Mouse (Mus musculus) adrenal gland, postnatal 4 days (tissue): ENCODE measurements around the gene Ak9. TPM values are rescaled to one million over a fixed set of nuclear protein-coding genes. Genes with fewer than 3 reads are reported as not detected.

ENCODE experiments used
- DNase-seq, 2 experiments: peaks; one replicate each; pipeline ENCODE4 v3.0.0; 2021 to 2022; ENCODE audit warnings: low spot score in 2 of 2, mixed read lengths in 2 of 2
- long read RNA-seq, 2 experiments: library from polyadenylated mRNA; stranded (forward); transcript quantifications; one replicate each; pipeline ENCODE4 v2.0.0; 2021
- total RNA-seq, 2 experiments: library from RNA; stranded (reverse); gene quantifications; 2 replicates each; pipeline ENCODE4 v1.2.3; 2021

Ak9 gene
- under 1 TPM; 0.06 to 0.08 TPM for total RNA-seq
- long read RNA-seq, experiment 1 = 0 reads
- long read RNA-seq, experiment 2 = 0 reads

DNA sequence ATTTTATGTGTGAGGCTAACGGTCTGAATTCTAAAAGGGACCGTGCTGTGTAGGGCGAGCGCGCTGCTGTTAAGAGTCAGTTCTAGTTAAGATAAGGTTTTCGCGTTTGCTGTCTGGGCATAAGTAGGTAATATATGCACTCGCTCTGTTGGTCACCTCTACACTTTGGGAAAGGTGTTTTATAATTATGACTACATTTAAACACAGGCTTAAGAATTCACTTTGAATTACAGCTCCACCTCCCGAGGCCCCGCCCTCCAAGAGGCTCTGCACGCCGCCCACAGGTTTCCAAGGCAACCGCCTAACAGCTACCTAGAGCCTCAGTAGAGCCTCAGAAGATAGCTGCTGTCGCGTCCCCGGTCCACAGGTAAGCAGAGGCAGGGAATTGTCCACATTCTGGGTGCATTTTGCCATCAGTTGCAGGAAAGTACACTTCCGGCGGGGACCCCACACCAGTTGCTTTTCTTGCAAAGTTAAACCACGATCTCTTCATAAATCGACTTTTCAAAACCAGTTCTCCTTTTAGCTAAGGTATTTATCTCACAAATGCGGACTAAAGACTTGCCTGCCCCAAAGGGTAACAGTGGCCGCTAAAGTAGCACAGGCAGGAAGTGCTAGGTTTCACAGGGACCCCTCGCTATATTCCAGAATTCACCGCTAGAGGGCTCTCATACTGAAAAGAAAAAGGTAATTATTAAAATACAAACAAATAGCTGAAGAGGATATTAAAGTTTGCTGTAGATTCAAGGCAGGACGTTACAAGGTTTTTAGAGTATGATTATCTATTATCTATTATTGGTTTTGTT, at the start of gene Ak9:
Ak9 (plus strand) TSS at position 342 of the 806 bp plus-strand sequence.
- DNase-seq = peak; percentile 36 to 63

DNA sequence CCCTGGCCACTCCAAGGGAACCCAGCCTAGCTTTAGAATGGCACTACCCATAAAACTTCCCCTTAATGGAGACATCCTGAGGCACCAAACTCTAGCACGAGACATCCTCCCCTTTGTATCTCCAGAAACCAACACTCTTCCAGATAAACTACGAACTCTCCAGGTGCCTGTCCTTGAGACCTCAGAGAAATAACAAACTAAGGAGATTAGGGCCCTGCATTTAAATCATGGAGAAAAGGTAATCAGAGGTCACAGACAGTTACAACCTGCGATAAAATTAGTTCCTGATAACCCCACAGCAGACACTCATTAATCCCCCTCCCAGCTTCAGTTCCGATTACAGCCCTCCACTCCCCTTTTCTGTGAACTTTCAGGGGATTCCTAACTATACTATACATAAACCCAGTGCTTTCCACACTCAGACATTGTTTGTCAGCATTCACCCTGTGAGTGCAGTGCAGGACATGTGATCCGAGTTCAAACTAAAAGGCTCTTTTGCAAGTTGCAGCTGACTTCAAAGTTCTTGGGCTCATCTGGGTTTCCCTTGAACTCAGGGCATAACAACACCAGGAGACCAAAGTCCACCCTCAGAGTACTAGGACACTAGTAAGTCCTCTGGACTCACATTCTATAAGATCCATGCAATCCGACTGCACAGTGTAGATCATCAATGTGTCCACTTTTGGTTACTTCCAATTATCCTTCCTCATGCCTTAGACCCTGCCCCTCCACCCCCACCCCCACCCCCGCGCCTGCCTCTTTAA, 43.4 kb upstream of the Ak9 start:
- DNase-seq = no peak

DNA sequence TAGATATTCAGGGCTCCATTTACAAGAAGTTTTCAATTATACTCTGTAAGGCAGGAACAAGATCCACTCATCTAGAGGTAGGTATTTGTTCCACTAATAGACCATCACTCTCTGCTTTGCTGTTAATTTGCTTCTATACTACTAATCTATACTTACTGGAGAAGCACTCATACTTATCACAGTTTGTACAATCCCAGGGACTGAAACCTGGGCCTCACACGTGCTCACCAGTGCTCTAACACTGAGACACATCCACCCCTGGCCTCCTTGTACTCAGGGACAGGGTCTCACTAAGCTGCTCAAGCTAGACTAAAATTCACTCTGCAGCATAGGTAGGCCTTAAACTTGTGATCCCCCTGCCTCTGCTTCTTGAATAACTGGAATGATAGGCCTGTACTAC, 42.6 kb upstream of the Ak9 start:
- DNase-seq = no peak

DNA sequence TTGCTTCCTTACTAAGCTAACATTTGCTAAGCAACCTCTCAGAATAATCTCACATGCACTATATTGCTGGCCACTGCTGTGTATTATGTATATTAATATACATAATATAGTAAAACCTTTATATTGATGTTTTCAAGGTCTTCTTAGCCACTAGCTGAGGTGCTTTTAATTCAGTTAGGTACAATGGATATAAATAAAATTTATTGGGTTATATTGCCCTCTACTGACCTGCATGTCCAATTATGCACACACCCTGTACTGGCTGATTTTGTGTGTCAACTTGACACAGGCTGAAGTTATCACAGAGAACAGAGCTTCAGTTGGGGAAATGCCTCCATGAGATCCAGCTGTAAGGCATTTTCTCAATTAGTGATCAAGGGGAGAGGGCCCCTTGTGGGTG, 41.9 kb upstream of the Ak9 start:
- no peak for DNase-seq

DNA sequence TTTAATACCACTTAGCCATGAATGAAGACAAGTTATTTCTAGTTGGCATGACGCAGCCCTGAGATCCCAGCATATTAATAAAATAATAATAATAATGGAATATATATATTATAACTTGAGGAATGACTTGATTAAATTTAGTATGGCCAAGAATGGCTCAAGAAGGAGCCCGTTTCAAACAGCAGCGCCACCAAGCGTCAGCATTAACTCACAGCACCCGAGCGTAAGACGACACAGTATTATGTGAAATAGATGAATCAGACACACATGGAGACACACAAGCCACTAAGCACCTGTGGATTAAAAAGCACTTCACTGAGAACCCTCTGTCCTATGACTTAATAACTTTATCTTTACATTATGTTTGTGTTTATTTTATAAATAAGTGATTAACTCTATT, 31.9 kb upstream of the Ak9 start:
- no peak for DNase-seq

DNA sequence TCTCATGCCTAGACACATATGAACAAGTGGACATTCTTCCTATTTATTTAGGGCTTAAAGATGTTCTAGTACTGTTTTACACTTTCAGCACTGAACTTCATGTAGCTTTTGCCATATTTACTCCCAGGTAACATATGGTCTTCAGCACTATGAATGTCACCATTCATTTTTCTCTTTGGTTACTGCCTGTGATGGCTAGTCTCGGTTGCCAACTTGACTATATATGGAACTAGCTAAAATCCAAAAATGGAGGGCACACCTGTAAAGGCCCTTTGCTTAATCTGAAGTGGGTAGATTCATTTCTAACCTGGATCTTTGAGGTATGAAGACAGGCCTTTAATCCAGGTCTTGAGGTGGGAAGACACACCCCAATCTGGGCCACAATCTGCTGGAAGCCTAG, 28.9 kb upstream of the Ak9 start:
- DNase-seq = no peak

DNA sequence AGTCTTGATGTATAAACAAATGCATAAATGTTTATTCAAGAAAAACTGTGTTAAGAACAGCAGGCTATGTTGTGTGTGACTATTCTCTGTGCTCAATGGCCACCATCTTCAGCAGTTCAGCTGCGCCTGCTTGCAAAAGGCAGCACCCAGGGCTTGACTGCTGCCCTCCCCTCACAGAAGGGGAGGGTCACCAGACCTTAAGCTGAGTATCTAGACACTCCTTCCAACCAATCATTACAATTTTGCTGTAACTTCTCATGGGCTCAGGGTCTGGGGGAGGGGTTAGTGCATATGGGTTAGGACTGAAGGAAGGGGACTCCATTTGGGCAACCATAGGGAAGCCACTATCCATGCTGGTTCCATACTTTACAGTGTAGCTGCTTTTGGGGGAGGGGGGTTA, 25.0 kb upstream of the Ak9 start:
- DNase-seq = no peak

DNA sequence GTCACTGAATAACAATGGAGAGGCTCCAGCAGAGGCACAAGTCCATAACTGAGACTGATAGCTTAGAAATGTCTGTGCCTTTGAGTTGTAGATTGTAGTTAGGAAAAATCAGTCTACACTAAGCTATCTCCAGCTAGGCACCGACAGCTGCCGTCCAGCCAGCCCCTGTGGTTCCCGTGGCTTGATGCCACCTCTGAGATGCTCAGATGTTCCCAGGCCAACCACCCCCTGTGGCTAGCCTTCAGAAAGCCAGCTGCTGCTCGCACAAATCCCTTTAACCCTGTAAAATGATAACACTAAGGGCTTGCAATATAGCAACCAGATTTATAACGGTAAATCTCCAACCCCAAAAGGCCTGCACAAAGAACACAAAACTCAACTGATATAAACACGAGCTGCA, 23.6 kb upstream of the Ak9 start:
- DNase-seq = no peak

DNA sequence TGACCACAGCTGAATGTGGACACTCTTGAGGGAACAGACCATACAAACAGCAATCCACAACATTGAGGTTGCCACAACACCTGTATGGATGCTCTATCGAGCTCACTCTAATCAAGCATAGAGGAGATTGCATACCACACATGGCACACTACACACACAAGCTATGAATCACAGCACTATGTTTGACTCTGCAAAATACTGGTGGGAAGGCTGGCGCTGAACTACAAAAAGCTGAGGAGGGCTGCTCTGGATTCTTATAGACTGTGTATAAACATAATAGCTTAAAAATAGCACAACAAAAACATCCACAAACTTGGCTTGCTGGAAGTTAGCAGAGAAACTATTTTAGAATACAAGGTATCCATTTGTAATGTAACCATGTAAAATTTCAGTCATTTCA, 23.0 kb upstream of the Ak9 start:
- no peak for DNase-seq

DNA sequence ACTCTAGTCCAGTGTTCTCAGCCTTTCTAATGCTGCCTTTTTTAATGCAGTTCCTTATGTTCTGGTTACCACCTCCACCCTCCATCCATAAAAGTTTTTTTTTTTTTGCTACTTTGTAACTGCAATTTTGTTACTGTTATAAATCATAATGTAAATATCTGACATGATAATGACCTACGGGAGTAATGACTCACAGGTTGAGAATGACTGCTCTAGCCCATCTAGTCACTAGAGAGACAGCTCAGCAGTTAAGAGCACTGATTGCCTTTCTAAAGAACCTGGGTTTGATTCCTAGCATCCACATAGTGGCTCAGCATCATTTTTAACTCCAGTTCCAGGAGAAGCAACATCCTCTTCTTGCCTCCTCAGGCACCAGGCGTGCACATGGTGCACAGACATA, 21.7 kb upstream of the Ak9 start:
- no peak for DNase-seq

DNA sequence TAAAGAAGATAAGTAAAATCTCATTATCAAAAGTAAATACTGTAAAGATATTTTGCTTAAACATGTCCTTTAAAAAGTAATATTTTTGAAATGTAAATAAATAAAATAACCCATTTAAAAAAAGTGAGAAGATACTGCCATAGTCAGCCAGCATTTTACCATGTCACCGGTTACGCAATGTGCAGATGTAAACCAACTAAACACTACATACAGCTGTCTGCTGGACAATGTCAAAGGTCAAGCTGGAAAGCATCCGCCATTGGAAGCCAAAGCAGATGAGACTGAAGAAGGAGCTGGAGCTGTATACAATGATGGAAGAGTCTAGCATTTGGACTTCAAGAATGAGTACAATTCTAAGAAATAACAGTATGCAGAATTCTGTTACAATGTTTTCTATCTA, 16.2 kb upstream of the Ak9 start:
- DNase-seq = no peak

DNA sequence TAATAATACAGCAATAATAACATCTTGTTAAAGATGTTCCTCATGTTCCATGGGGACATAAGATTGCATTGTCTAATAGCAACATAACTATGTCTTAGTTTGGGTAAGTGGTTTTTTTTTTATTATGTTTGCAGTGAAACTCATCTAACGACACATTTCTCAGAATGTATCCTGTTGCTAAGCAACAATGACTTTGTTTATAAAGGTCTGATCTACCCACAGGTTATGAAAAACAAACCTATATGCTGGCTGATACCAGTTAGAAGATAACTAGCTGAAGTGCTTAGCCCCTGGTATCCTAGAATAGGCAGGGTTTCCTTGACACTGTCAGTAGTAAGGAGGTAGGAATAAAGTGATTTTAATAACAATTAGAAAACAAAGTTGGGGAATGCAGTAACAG, 15.7 kb upstream of the Ak9 start:
- DNase-seq = no peak

DNA sequence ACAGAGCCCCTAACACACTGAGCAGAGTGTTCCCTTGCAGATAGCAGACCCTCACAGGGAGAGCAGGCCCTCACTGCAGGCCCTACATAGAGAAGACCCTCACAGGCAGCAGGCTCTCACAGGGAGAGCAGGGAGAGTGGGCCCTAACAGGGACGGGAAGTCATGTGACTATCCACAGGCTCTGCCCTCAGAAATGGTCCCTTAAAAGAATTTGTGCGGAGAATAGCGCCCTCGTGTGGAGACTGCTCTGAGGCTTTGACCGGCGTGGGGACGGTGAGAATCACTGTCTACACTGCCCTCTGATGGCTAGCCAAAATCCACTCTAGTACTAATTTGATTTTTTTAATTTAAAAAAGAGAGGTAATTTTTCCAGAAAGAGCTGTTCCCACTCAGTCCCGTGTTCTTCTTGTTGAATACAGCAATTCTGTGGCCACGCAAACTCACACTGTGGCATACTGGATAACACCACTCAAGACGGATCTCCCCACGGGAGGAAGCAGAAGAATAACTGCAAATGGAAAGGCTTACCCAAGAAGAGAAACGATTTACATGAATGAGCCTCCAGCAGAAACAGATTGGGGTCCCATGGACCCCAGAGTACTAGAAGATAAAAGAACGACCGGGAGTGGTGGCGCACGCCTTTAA, 14.9 kb upstream of the Ak9 start:
- peak; percentile 41 to 62 for DNase-seq

DNA sequence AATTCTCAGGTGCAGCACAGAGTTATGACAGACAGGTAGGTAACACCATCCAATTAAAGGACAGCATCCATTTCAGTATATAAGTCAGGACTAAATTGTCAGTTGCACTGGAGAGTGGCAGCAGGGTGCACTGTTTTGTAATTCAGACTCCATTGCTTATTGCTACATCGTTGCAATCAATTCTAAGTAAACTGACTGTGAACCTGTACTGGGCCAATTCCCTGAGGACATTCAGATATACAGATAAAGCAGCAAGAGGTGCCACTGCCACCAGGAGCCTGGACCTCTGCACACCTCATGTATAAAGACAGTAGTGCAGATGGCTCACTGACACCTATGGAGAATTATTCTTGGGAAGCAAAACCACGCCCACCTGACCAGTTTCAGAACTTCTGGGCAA, 12.8 kb upstream of the Ak9 start:
- DNase-seq = no peak

DNA sequence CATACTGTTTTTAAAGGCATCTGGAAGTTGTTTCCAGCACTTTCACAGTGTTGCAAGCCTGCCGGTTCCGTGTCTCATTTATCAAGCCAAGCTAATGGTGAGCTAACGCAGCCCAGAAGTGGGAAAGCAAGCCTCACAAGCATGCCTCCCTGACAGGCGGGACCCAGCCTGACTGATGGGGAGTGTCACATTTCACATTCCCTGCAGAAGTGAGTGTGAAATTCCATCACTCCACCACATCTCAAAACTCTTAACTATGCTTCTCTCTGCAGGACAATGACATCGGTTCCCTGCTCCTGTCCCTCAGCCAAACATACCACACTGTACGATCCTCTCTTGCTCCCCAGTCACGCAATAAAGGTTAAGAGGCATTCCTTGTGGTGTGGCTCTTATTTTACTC, 10.8 kb upstream of the Ak9 start:
- DNase-seq = no peak

DNA sequence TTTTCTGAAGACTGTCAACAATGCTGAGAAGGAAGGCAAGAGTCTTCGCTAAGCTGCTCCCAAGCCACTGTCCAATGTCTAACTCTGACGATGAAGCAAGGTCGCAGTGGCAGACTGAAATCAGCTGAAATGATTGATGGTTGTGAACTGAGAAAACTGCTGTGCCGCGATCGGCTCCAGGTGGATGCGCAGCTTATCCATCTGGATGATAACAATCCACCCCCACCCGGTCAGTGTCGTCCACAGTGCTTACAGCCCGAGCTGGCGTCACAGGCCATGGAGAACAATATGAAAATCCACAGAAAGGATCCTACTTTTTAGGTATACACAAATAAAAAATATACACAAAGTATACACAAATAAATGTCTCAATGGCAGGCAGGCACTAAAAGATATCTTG, 9.0 kb upstream of the Ak9 start:
- DNase-seq = no peak

DNA sequence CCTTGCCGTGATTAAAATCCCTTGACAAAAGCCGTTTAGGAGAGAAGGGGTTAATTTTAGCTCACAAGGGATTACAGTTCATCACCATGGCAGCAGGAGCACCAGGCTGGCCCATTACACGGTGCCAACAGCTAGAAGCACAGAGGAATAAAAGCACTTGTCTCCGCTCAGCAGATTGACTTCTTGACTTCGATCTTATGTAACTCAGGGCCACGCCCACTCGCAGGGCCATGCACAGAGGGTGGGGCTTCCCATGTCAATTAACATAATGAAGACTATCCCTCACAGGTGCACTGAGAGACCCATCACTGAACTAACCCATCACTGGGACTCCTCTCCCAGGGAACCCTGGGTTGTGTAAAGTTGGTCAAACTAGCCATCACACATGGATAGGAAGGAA, 8.6 kb upstream of the Ak9 start:
- DNase-seq = no peak

DNA sequence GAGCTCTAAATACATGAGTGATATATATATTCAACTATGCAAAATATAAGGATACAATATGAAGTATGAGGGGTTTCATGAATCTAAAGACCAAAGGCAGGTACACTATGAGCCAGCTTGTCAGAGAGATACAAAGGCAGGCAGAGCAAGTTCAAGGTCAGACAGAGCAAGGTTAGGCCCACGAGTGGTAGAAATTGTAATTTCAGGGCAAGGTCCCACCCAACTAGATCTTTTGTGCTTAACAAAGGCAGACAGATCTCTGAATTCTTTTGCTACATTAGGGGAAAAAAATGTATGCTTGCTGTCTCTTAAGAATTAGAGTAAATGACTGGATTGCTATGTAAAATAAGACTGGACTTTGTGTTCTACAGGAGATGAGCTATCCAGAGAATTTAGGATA, 3.6 kb upstream of the Ak9 start:
- no peak for DNase-seq

DNA sequence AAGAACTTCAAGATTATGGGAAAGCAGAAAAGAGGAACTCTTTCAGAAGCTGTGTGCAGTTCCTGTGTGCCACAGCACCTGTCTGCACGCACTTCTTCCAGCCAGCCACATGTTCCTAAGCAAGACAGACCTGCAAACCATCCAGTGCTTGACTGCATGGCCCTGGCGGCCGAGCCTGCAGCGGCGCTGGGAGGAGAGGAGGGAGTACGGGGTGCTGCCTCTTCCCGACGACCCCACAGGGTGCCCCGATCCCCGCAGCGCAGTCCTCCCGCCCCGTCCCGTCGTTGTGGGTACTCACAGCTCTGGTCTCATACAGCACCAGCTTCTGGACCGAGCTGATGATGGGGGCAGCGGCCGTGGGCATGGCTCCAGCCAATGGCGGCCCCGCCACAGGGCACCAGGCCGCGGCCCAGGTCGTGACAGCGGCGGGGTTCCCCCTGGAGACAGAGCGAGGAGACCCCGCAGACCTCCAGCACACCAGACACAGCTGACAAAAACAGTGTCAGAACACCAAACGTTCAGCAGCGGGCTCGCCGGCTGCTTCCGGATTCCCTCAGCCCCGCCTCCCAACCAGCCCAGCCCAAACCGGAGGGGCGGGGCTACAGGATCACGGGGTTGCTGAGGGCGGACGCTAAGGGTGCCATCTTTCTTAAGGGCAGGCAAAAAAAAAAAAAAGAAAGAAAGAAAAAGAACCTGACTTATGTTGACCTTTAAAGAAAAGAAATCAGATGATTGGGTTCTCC, 920 bp upstream of the Ak9 start, which contains the start of gene Fig4:
Fig4 (minus strand) TSS at position 572 of the 743 bp plus-strand sequence.
- DNase-seq = peak; percentile 54 to 74

DNA sequence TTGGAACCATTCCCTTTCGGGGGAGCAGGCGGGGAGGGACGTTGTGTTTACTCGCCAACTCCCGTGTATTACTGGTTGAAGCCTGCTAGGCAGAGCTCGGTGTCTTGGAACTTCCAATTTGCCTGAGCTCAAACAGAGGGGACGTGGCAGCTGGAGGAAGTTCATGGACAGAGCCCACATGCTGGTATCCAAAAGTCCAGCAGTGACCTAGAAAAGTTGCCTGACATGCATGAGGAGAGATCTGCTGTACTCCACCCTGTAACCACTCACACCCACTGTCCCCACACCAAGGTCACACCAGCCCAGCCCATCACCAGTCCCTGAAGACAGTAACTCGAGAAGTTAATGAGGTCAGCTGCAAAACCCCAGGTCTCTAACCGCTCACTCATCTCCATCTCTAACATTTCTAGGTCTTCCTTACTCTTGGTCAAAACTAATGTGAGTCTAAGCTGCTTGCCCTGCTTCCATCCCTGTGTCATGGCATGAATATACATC, 1.2 kb downstream of the Ak9 start:
- DNase-seq = no peak

DNA sequence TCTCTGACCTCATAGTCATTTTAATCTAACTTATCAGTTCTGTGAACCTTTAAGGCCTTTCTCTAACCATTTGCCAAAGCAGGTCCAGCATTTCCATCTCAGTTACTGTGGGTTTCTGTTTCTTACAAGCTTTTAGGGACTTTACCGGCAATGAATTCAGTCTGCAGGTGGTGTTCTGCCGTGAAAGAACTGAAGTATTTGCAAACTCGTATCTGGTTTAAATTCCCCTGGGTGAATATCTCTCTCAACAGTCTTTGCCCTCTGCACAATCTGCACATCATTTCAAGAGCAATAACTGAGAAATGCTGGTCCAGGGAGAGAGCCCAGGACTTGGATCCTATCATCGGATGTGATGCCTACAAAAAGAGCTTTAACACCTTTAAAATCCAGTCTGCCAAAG, 4.4 kb downstream of the Ak9 start:
- DNase-seq = no peak
